In genomic region chr5:65435806-65436561, GRCm38 (mm10) we compare ENCODE assay signal across 8 mouse cellular contexts. TPM values are rescaled to one million over a fixed set of nuclear protein-coding genes. Genes with fewer than 3 reads are reported as not detected.
A peak's percentile ranks its signal among the peaks of the same experiment; 100 is the strongest.
DNase-seq lines count a peak whose midpoint lies in the region; ATAC-seq and TF ChIP-seq lines count a peak whose summit lies in the region.

Gene Ugdh (minus strand): TSS chr5:65435949.

- H3K4me2 ChIP-seq in heart, embryonic 12.5 days, result peak within 1 kb of the TSS; percentile 92
- peak within 1 kb of the TSS; percentile 68 for H3K4me2 ChIP-seq in kidney, postnatal 0 days (ENCODE audit: low read length)
- peak within 1 kb of the TSS; percentile 91 for H3K4me2 ChIP-seq in liver, embryonic 11.5 days
- H3K4me2 ChIP-seq in stomach, embryonic 14.5 days (replicated peaks; ENCODE audit: low read depth, low read length), result peak within 1 kb of the TSS; percentile 59

- peaks cover 46% of the 10 kb centered on the region for H3K79me2 ChIP-seq in C2C12 (ENCODE audit: control insufficient read depth, insufficient read depth)

- ATAC-seq in heart, embryonic 12.5 days (ENCODE audit: insufficient number of reproducible peaks, low FRiP score), result peak; percentile 98
- ATAC-seq in kidney, postnatal 0 days (replicated peaks; ENCODE audit: low FRiP score, low read depth), result peak; percentile 98
- ATAC-seq in liver, embryonic 11.5 days (replicated peaks; ENCODE audit: low FRiP score), result peak; percentile 99
- peak; percentile 98 for ATAC-seq in stomach, embryonic 14.5 days (ENCODE audit: insufficient number of reproducible peaks, insufficient read depth, low FRiP score, low read depth)

- H3K79me3 ChIP-seq in C2C12 (ENCODE audit: low read depth), result peaks cover 38% of the 10 kb centered on the region

- no peaks in the 10 kb centered on the region for H3K9me3 ChIP-seq in erythroblast, embryonic 14.5 days (ENCODE audit: control insufficient read depth, low read length)
- H3K9me3 ChIP-seq in heart, embryonic 12.5 days (replicated peaks), result no peaks in the 10 kb centered on the region
- no peaks in the 10 kb centered on the region for H3K9me3 ChIP-seq in kidney, postnatal 0 days (replicated peaks; ENCODE audit: low read length)
- no peaks in the 10 kb centered on the region for H3K9me3 ChIP-seq in liver, embryonic 11.5 days (ENCODE audit: control insufficient read depth, low read length)
- H3K9me3 ChIP-seq in stomach, embryonic 14.5 days (ENCODE audit: control insufficient read depth, low read depth, low read length), result no peaks in the 10 kb centered on the region

- H3K4me1 ChIP-seq in erythroblast, embryonic 14.5 days (ENCODE audit: control insufficient read depth), result peaks cover 23% of the 10 kb centered on the region
- H3K4me1 ChIP-seq in heart, embryonic 12.5 days (replicated peaks), result peaks cover 46% of the 10 kb centered on the region
- H3K4me1 ChIP-seq in kidney, postnatal 0 days (replicated peaks; ENCODE audit: insufficient read depth, low read length), result no peaks in the 10 kb centered on the region
- peaks cover 5% of the 10 kb centered on the region; the same call in 1 of the 2 replicates for H3K4me1 ChIP-seq in liver, embryonic 11.5 days (replicated peaks; ENCODE audit: control insufficient read depth, insufficient read depth, low read length)
- H3K4me1 ChIP-seq in stomach, embryonic 14.5 days (ENCODE audit: control insufficient read depth, insufficient read depth, low read length), result peaks cover 4% of the 10 kb centered on the region; the same call in 1 of the 2 replicates

- TF ChIP-seq CTCF in C2C12 (IDR thresholded peaks at IDR 0.05; ENCODE audit: control insufficient read depth, insufficient read depth, insufficient read length), result no peak
- no peak for TF ChIP-seq CTCF in brain, embryonic 14.5 days (IDR thresholded peaks at IDR 0.05; ENCODE audit: borderline replicate concordance, extremely low read depth, insufficient read depth, insufficient read length)
- TF ChIP-seq CTCF in kidney, postnatal 0 days (IDR thresholded peaks at IDR 0.05; ENCODE audit: low read depth), result peak; percentile 9; the same call in 1 of the 2 replicates

- peak within 1 kb of the TSS; percentile 92 for H3K9ac ChIP-seq in heart, embryonic 12.5 days
- peak within 1 kb of the TSS; percentile 78 for H3K9ac ChIP-seq in kidney, postnatal 0 days (ENCODE audit: low read depth, low read length)
- peak within 1 kb of the TSS; percentile 83 for H3K9ac ChIP-seq in liver, embryonic 11.5 days (ENCODE audit: low read depth, low read length)
- H3K9ac ChIP-seq in stomach, embryonic 14.5 days (replicated peaks; ENCODE audit: low read depth, low read length), result peak within 1 kb of the TSS; percentile 78

- TF ChIP-seq POLR2A in brain, embryonic 14.5 days (IDR thresholded peaks at IDR 0.05; ENCODE audit: borderline replicate concordance, extremely low read depth, insufficient read depth, insufficient read length, poor library complexity, severe bottlenecking), result peak; percentile 88

- H3ac ChIP-seq in C2C12 (ENCODE audit: control insufficient read depth, insufficient read length, low read depth), result peak within 1 kb of the TSS; percentile 79

- H3K4me3 ChIP-seq in C2C12 (ENCODE audit: insufficient read depth, poor library complexity, severe bottlenecking), result peak within 1 kb of the TSS; percentile 68
- peak within 1 kb of the TSS; percentile 88 for H3K4me3 ChIP-seq in erythroblast, embryonic 14.5 days (replicated peaks)
- peak within 1 kb of the TSS; percentile 94 for H3K4me3 ChIP-seq in heart, embryonic 12.5 days
- H3K4me3 ChIP-seq in kidney, postnatal 0 days (replicated peaks; ENCODE audit: low read depth, low read length), result peak within 1 kb of the TSS; percentile 77
- H3K4me3 ChIP-seq in liver, embryonic 11.5 days (ENCODE audit: low read depth, low read length), result peak within 1 kb of the TSS; percentile 84
- peak within 1 kb of the TSS; percentile 76 for H3K4me3 ChIP-seq in stomach, embryonic 14.5 days (ENCODE audit: low read depth, low read length)

- H3K27ac ChIP-seq in heart, embryonic 12.5 days (ENCODE audit: poor library complexity, severe bottlenecking), result peak within 1 kb of the TSS; percentile 96
- H3K27ac ChIP-seq in kidney, postnatal 0 days, result peak within 1 kb of the TSS; percentile 94
- H3K27ac ChIP-seq in liver, embryonic 11.5 days (ENCODE audit: low read depth, low read length), result peak within 1 kb of the TSS; percentile 80
- H3K27ac ChIP-seq in stomach, embryonic 14.5 days (ENCODE audit: low read length), result peak within 1 kb of the TSS; percentile 87

- H3K27me3 ChIP-seq in C2C12 (ENCODE audit: control insufficient read depth, insufficient read depth, insufficient read length), result no peaks in the 10 kb centered on the region
- H3K27me3 ChIP-seq in erythroblast, embryonic 14.5 days (ENCODE audit: control insufficient read depth), result peaks cover 21% of the 10 kb centered on the region
- no peaks in the 10 kb centered on the region for H3K27me3 ChIP-seq in heart, embryonic 12.5 days (replicated peaks)
- H3K27me3 ChIP-seq in kidney, postnatal 0 days (ENCODE audit: insufficient read depth, low read length), result no peaks in the 10 kb centered on the region
- H3K27me3 ChIP-seq in liver, embryonic 11.5 days (replicated peaks; ENCODE audit: control insufficient read depth, insufficient read depth, low read length), result no peaks in the 10 kb centered on the region
- no peaks in the 10 kb centered on the region for H3K27me3 ChIP-seq in stomach, embryonic 14.5 days (ENCODE audit: control insufficient read depth, insufficient read depth, low read length)

- peaks cover 18% of the 10 kb centered on the region for H3K36me3 ChIP-seq in C2C12 (ENCODE audit: control insufficient read depth, insufficient read depth)
- H3K36me3 ChIP-seq in erythroblast, embryonic 14.5 days (ENCODE audit: control insufficient read depth), result no peaks in the 10 kb centered on the region
- H3K36me3 ChIP-seq in heart, embryonic 12.5 days, result 0 out of 2 replicates have a peak, but pooled peaks cover 3% of the 10 kb centered on the region
- no peaks in the 10 kb centered on the region for H3K36me3 ChIP-seq in kidney, postnatal 0 days (ENCODE audit: insufficient read depth, low read length)
- H3K36me3 ChIP-seq in liver, embryonic 11.5 days (ENCODE audit: control insufficient read depth, insufficient read depth, low read length), result no peaks in the 10 kb centered on the region
- H3K36me3 ChIP-seq in stomach, embryonic 14.5 days (ENCODE audit: control insufficient read depth, insufficient read depth, low read length), result no peaks in the 10 kb centered on the region

- peak; percentile 99 for DNase-seq in brain, embryonic 14.5 days (ENCODE audit: low read depth)
- peak; percentile 99 for DNase-seq in kidney, postnatal 0 days (ENCODE audit: low spot score)
- peak; percentile 96 for DNase-seq in liver, embryonic 11.5 days (ENCODE audit: low spot score)
- peak; percentile 96 for DNase-seq in naive thymus-derived CD4-positive, alpha-beta T cell, adult 2 months (ENCODE audit: low read depth)

- WGBS in heart, embryonic 12.5 days, result under 1% methylated on average over 50 of the region's 51 CpGs
- WGBS in kidney, postnatal 0 days, result under 1% methylated on average over 51 of the region's 51 CpGs
- 2% methylated on average over 51 of the region's 51 CpGs for WGBS in liver, embryonic 11.5 days
- WGBS in stomach, embryonic 14.5 days, result under 1% methylated on average over 51 of the region's 51 CpGs

TF ChIP-seq in C2C12, 6 proteins besides CTCF, POLR2A, EP300 and RAD21:
- TF ChIP-seq MYOG (IDR thresholded peaks at IDR 0.05; ENCODE audit: control insufficient read depth, extremely low read depth, insufficient read length) (no peak), MAX (IDR thresholded peaks at IDR 0.05) (peak; percentile 17), USF1 (IDR thresholded peaks at IDR 0.05; ENCODE audit: low read depth) (no peak), CEBPB (IDR thresholded peaks at IDR 0.05; ENCODE audit: low read depth) (no peak)

RNA-seq across cellular contexts. Expression of gene Ugdh, which starts in this region (rescaled TPM):
- polyA plus RNA-seq in C2C12 (2012; fragmentation: generic; extraction: Trizol), result 89.6 TPM
- polyA plus RNA-seq in brain, embryonic 14.5 days (2012; rRNA removed), result 39.2 and 40.0 TPM in 2 replicates
- 0.05 and 0.14 TPM in 2 replicates for polyA plus RNA-seq in erythroblast, embryonic 14.5 days (2012)
- polyA plus RNA-seq in heart, embryonic 12.5 days (2016; fragmentation: Nextera tagmentation; extraction: Ambion mirVana), result 93.5 and 94.4 TPM in 2 replicates
- polyA plus RNA-seq in kidney, postnatal 0 days (2015; fragmentation: Nextera tagmentation; extraction: Ambion mirVana), result 94.5 and 103 TPM in 2 replicates
- 48.2 and 49.3 TPM in 2 replicates for polyA plus RNA-seq in liver, embryonic 11.5 days (2014; fragmentation: Nextera tagmentation; extraction: Ambion mirVana)
- 120 and 134 TPM in 2 replicates for polyA plus RNA-seq in stomach, embryonic 14.5 days (2014; fragmentation: Nextera tagmentation; extraction: Ambion mirVana)

Comparison
In these comparisons a context has a peak if more than half of its experiments do, and no peak if none do; other contexts are left out.
1. Peak in every context shown above with its lines: DNase-seq, ATAC-seq, H3K4me3 ChIP-seq and H3K27ac ChIP-seq.
2. RNA of gene Ugdh (polyA plus RNA-seq): 120 to 134 TPM in stomach, embryonic 14.5 days, 94.5 to 103 TPM in kidney, postnatal 0 days, 93.5 to 94.4 TPM in heart, embryonic 12.5 days, 89.6 TPM in C2C12 (single experiment), 48.2 to 49.3 TPM in liver, embryonic 11.5 days and 39.2 to 40.0 TPM in brain, embryonic 14.5 days; 0.05 to 0.14 TPM in erythroblast, embryonic 14.5 days; every median in the first group is over 10 times any median in the second.